Mouse (Mus musculus) brain, embryonic 18.5 days (tissue): ENCODE data around the gene Anapc16.
"Not testable (repeated sequence)": the region's sequence is repeated elsewhere in the genome, so short reads cannot be mapped to it uniquely, and the experiment has no call there.

ENCODE experiments used
- DNase-seq: peaks from one replicate; pipeline ENCODE4 v3.0.0-alpha.2; 2012; ENCODE audit warnings: low read depth, low spot score

The Anapc16 gene

GRCm38 (mm10) chr10:60001663-60002062, 1.3 kb downstream of the Anapc16 start:
- DNase-seq = not testable (repeated sequence)

GRCm38 (mm10) chr10:59999057-59999456, 3.9 kb downstream of the Anapc16 start:
- no peak for DNase-seq

DNA sequence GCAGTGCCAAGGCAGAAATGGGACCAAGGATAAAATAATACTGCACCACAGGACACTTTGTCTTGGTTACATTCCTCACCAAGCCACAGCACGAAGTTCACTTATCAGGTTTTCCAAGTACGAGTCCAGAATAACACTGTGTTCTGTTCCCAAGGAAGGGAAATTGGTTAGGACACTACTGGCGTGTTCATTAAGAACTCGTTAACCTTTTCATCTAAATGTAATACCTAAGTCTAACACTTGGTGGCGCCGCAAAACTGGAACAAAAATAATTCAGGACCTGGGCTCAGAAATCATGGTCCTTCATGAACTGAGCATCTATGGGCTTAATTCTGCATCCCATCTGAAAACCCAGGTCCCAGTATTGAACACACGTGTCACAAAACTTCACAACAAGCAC, 5.3 kb downstream of the Anapc16 start:
- no peak for DNase-seq

GRCm38 (mm10) chr10:59995889-59996288, 7.0 kb downstream of the Anapc16 start:
- no peak for DNase-seq

DNA sequence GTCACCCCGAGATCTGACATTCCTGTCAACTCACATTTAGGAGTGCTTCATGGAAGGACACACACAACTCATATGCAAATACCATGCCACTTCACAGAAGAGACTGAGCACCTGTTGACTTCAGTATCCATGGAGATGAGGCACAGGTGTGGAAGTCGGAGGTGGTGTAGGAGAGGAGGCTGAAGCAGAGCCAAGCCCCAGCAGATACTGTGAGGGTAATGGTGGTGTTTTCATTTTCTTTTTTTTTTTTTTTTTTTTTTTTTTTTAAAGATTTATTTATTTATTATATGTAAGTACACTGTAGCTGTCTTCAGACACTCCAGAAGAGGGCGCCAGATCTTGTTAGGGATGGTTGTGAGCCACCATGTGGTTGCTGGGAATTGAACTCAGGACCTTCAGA, 9.1 kb downstream of the Anapc16 start:
- DNase-seq = not testable (repeated sequence)

DNA sequence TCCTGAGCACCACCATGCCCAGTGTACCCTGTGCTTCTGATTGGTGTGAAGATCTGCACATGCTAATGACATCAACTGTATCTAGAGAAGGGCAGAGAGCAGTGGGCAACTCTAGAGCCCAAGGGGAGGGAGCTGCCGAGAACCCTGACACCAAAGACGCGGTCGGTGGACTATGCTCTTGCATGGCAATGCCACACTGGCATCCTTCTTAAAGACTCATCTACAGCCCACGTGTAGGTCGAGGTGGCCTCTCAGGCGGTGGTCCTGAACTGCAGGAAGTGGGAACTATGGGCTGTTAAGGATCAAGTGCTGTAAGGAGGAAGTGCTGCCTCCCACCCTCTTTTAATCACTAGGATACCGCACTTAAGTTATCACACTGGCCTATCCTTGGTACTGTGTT, 10.9 kb downstream of the Anapc16 start:
- DNase-seq = no peak

- no peak for DNase-seq
Measured at GRCm38 (mm10) chr10:59991262-59991880, 11.6 kb downstream of the Anapc16 start.

GRCm38 (mm10) chr10:59990393-59990792, 12.5 kb downstream of the Anapc16 start:
- DNase-seq = no peak

DNA sequence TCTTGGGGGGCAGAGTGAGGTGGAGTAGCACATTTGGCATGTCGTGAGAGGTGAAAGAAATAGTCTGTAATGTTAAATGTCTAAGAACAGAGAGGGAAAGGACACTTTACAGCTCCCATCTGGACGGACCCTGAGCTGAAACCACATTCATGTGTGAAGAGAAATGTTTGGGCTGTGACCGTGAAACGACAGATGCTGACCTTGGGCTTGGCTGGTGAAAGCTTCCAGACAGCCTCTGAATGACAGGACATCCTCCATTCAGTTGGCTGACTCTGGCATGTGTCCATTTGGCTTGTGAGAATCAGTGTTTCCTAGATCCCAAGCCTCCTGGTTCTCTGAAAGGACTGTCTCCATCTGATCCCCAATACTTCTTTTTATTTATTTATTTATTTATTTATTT, 14.9 kb downstream of the Anapc16 start:
- DNase-seq = no peak

- DNase-seq = no peak
Measured at GRCm38 (mm10) chr10:59982379-59982873, 20.5 kb downstream of the Anapc16 start.

DNA sequence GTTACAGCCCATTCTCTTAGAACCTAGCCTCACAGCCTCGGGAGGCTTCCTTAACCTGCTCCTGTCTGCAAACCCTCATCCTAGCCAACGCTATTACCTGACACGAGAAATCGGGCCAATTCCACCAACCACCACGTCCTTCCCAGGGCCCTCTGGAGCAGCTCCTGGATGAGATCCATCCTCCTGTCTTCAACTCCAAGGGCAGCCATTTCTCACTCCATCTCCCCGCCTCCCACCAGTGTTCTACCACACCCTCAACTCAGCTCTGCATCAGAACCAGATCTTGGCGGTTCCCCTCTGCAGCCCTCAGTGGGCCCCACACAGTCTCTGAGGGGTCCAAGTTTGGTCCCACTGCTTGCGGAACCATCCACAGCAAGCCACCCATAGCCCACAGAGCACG, 21.1 kb downstream of the Anapc16 start:
- DNase-seq = no peak

- DNase-seq = no peak
Measured at GRCm38 (mm10) chr10:59981336-59981735, 21.6 kb downstream of the Anapc16 start.

DNA sequence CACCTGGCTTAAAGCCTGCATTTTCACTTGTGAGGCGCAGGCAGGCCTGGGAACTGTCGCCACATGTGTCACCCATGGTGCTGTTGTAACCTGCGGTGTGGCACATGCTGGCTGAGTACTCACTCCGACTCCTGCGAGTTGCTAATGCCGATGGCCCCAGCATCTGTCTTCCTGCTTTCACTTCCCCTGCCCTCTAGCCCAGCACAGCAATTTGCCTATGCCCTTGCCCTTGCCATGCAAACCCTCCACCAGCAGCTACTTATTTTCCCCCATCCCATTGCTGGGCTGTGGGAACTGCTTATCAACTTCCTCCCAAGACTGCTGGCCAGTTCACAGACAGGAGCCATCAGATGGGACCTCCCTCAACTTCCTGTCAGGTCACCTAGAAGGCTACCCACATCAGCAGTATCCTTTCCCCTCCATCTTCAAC, 22.1 kb downstream of the Anapc16 start:
- DNase-seq = no peak

- no peak for DNase-seq
Measured at GRCm38 (mm10) chr10:59978873-59979743, 23.8 kb downstream of the Anapc16 start.

DNA sequence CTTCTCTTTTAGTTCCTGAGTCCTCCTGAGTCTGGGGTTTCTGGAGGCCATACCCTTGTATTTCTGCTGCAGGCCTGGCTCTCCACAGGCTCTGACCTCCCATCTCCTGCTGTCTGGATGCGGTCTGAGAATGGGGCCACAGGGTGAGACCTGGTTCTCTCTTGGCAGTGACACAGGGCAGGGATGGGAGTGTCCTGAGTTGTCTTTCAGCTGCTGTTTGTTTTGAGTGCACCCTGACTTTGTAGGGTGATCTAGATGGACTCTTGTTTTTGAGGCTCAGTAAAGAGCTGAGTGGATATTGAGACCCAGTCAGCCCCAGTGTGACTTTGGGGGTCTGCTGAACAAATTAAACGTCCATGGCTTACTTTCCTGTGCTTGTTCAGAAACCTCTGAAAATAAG, 24.5 kb downstream of the Anapc16 start:
- DNase-seq = no peak

DNA sequence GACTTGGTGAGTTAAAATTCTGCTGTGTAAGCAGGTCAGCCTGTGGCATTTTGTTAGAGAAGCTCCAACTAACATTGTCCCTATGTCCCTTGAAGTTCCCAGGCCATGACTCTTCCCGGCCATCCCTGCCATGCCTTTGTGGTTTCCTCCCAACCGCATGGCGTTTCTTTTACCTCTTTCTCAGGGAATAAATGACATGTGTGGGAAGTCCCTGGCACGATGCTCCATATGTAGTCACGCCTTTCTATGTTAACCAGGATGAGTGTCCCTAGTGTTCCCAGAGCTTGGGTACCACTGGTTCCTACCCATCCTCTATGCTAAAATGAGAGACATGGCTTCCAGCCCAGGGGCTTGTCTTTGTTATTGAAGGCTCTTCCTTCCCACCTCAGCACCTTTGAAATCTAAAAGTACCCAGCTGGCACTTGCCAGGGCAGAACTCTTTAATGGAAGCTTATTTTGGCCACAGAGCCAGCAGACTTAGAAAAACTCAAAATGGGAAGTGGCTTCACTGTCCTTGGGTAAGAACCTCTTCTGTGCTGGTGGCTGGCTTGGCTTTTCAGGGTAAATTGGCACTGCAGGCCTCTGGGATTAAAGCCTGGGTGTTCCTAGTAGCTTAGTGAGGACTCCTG, 25.1 kb downstream of the Anapc16 start:
- no peak for DNase-seq

GRCm38 (mm10) chr10:59977141-59977540, 25.8 kb downstream of the Anapc16 start:
- no peak for DNase-seq

GRCm38 (mm10) chr10:59974786-59975185, 28.1 kb downstream of the Anapc16 start:
- DNase-seq = no peak

GRCm38 (mm10) chr10:59974191-59974664, 28.7 kb downstream of the Anapc16 start:
- DNase-seq = no peak

GRCm38 (mm10) chr10:59973400-59973799, 29.5 kb downstream of the Anapc16 start:
- no peak for DNase-seq

DNA sequence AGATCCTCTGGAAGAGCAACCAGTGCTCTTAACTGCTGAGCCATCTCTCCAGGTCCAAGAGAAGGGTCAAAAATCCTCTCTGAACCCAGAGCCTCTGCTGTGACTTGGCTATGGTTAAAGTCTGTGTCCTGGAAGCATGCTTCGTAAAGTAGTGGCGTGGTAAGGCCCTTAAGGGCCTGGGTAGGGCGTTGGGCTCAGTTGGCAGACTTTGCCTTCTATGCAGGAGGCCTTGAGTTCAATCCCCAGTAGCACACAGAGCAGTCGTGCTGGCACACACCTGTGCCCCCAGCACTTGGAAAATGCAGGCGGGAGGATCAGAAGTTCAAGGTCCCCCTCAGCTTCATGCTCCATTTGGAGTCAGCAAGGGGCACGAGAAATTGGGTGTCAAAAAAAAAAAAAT, 29.9 kb downstream of the Anapc16 start:
- no peak for DNase-seq

- DNase-seq = no peak
Measured at GRCm38 (mm10) chr10:59972534-59972933, 30.4 kb downstream of the Anapc16 start.
